Mouse (Mus musculus): ENCODE results near the gene Atp5c1. TPM values are rescaled to one million over a fixed set of nuclear protein-coding genes. Genes with fewer than 3 reads are reported as not detected.

Atp5c1 gene
- polyA plus RNA-seq, 1 experiment from 2014 or later = 563 TPM

- peaks cover 5% of the 10 kb centered on the region; the same call in 1 of the 2 replicates for H3K4me1 ChIP-seq
- no peak overlapping the region for H3K4me2 ChIP-seq
- H3K27me3 ChIP-seq = no peaks in the 10 kb centered on the region
- no peak overlapping the region for H3K27ac ChIP-seq
- no peak for ATAC-seq (ENCODE audit: insufficient number of reproducible peaks, insufficient read depth, low FRiP score, low TSS enrichment, low read depth)
- H3K4me3 ChIP-seq = no peak overlapping the region
- H3K9ac ChIP-seq = no peak overlapping the region
- WGBS = 82% methylated on average over 4 of the region's 4 CpGs
- H3K9me3 ChIP-seq = no peaks in the 10 kb centered on the region
- H3K36me3 ChIP-seq = no peaks in the 10 kb centered on the region
Measured at GRCm38 (mm10) chr2:10008593-10008992, 71.7 kb downstream of the Atp5c1 start.

Other genes starting within 250 kb of the Atp5c1 start
- gene 4930412O13Rik, start 199.3 kb downstream of the Atp5c1 start, polyA plus RNA-seq (2015; fragmentation: Nextera tagmentation; extraction: Ambion mirVana) = 1.0 TPM in 1 of 2 replicates, not detected in the other
- gene 9230102O04Rik, start 191.0 kb downstream of the Atp5c1 start, polyA plus RNA-seq (2015; fragmentation: Nextera tagmentation; extraction: Ambion mirVana) = 0.70 and 0.79 TPM in 2 replicates
- 21.7 and 29.8 TPM in 2 replicates for gene Gata3, start 190.5 kb downstream of the Atp5c1 start, polyA plus RNA-seq (2015; fragmentation: Nextera tagmentation; extraction: Ambion mirVana)
- gene Taf3, start 31.9 kb downstream of the Atp5c1 start, polyA plus RNA-seq (2015; fragmentation: Nextera tagmentation; extraction: Ambion mirVana) = 15.5 and 16.3 TPM in 2 replicates
- gene Kin, start 83 bp upstream of the Atp5c1 start, polyA plus RNA-seq (2015; fragmentation: Nextera tagmentation; extraction: Ambion mirVana) = 33.3 and 35.1 TPM in 2 replicates
- gene Itih2, start 50.9 kb upstream of the Atp5c1 start, polyA plus RNA-seq (2015; fragmentation: Nextera tagmentation; extraction: Ambion mirVana) = 0.08 and 3.0 TPM in 2 replicates
- gene Itih5, start 73.1 kb upstream of the Atp5c1 start, polyA plus RNA-seq (2015; fragmentation: Nextera tagmentation; extraction: Ambion mirVana) = 5.0 and 6.5 TPM in 2 replicates

Measured in embryonic facial prominence, embryonic 13.5 days (tissue).